Mouse (Mus musculus) E14TG2a.4 (cell line): Measurements from ENCODE around the gene Tmem175.

Source experiments
- CTCF ChIP-seq: conservative IDR thresholded peaks from 2 replicates; pipeline ENCODE4 v1.5.1; 2014; ENCODE audit warnings: low read length
- POU5F1 ChIP-seq: IDR thresholded peaks from 2 replicates; pipeline ENCODE4 v1.6.1; 2014; ENCODE audit warnings: low read length, borderline replicate concordance

DNA sequence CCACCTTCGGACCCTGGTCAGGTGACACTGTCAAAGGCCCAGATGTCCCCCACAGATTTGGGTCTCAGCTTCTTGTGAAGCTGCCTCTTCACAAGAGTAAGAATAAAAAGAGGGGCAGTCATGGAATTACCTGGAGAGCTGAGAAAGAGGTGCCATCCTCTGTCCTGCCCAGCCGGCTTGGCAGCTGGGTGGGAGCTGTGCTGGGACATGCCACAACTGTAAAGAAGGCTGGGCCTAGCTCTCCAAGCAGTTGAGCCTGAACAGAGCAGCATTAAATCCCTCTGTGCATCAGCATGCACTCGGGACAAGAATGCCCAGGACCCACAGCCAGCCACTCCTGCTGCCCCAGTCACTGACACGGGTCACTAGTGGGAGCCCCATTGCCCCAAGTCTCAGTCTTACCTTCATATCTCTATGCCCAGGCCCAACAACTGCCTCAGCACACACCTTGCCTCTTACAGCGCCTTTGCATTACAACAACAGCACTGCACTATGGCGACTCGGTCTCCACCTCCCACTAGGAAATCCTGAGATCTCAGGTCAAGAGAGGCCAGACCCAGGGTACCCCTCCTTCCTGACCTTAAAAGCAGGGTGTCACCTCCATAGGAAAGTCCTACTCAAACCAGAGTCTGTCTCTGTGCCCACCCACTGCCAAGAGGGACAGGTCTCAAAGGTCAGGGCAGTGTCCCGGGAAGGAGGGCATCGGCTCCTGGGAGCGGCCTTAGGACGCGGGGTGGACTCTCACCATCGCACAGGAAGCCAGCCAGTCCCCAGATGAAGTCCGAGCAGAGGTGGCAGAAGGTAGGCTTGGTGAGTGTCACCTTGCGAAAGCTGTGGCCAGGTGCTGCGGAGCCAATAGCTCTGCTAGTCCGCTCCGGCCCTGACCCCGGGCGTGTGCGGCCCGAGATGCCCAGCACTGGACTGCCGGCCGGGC lies 30.4 kb downstream of the Tmem175 start, which contains the start of gene Idua:
- TF ChIP-seq CTCF (no peak), POU5F1 (no peak)
